Mouse (Mus musculus) cortical plate, adult 2 months (tissue): ENCODE results near the gene Abat. TPM values are rescaled to one million over a fixed set of nuclear protein-coding genes. Genes with fewer than 3 reads are reported as not detected.
"Not testable (repeated sequence)": the region's sequence is repeated elsewhere in the genome, so short reads cannot be mapped to it uniquely, and the experiment has no call there.

ENCODE experiments used
- H3K27ac ChIP-seq: fragments of 200-500 bp; 2 replicates; pipeline ENCODE4 v1.5.1; 2012; ENCODE audit warnings: low read length, control low read depth, inconsistent platforms; ENCODE audit not compliant: insufficient read depth
- H3K4me1 ChIP-seq: fragments of 200-500 bp; 2 replicates; pipeline ENCODE4 v1.6.1; 2011; ENCODE audit warnings: low read length; ENCODE audit not compliant: control insufficient read depth, insufficient read depth
- H3K4me3 ChIP-seq: fragments of 200-500 bp; 2 replicates; pipeline ENCODE4 v1.5.1; 2011; ENCODE audit warnings: mild to moderate bottlenecking, low read length, control low read depth; ENCODE audit not compliant: insufficient read depth
- CTCF ChIP-seq: fragments of 200-500 bp; IDR thresholded peaks from 2 replicates; pipeline ENCODE4 v1.5.1; 2011; ENCODE audit warnings: mild to moderate bottlenecking, control low read depth, low read length; ENCODE audit not compliant: insufficient read depth; ENCODE audit errors: extremely low read depth
- POLR2A ChIP-seq: fragments of 200-500 bp; IDR thresholded peaks from 2 replicates; pipeline ENCODE4 v1.6.1; 2011; ENCODE audit warnings: mild to moderate bottlenecking, low read length, control low read depth; ENCODE audit not compliant: insufficient read depth; ENCODE audit errors: extremely low read depth
- polyA plus RNA-seq: library from polyadenylated mRNA; depleted of rRNA; stranded (reverse); fragments of >200 nt; gene quantifications from 2 replicates; pipeline ENCODE4 v1.2.3, GENCODE M21; 2012

The Abat gene
- polyA plus RNA-seq, 1 experiment, result 173 TPM

- TF ChIP-seq CTCF (no peak), POLR2A (no peak)
- no peaks in the 10 kb centered on the region; the same call in 1 of the 2 replicates for H3K4me1 ChIP-seq
- H3K4me3 ChIP-seq, result no peak overlapping the region
- H3K27ac ChIP-seq, result no peak overlapping the region
Observed at GRCm38 (mm10) chr16:8549506-8549905, 36.3 kb downstream of the Abat start.

DNA sequence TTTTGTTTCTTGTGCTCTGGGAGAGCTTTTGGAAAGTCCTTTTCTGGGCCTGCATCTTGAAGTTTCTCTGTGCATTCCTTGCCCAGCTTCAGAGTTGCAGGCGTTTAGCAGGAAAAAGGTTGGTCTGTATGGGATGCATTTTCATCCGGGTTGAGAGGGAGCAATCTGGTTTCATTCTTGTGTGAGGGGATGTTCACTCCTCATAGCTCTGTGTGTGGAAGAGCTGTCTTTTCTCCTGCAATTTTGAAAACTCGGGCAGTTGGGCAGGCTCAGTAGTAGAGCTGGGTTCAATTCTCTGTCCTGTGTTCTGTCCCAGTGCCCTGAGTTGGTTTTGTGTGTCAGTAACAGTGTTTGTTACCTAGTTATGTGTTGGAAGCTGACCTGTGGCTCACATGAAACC lies 41.1 kb downstream of the Abat start:
- no peaks in the 10 kb centered on the region; the same call in 1 of the 2 replicates for H3K4me1 ChIP-seq
- TF ChIP-seq POLR2A (no peak), CTCF (no peak)
- H3K27ac ChIP-seq, result no peak overlapping the region
- no peak overlapping the region for H3K4me3 ChIP-seq

DNA sequence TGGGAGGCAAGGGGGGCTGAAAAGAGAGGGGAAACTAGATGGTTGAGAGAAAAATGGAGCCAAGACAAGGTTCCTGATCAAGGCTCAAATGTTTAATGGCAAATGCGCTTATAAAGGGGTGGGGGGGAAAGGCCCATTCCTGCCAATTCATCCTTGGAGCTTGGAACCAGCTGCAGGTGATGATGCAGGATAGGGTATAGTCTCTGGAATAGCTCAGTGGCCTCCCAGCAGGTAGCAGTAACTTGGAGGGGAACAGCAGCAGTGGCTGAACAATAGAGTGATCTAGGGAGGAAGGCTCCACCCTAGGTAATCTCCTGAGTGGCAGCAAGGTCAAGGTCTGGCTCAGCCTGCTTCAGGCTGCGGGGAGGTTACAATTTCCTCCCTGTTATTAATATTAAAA lies 41.5 kb downstream of the Abat start:
- H3K4me1 ChIP-seq, H3K4me3 ChIP-seq, H3K27ac ChIP-seq: not testable (repeated sequence)

- not testable (repeated sequence) for H3K4me3 ChIP-seq, H3K4me1 ChIP-seq, H3K27ac ChIP-seq
Observed at GRCm38 (mm10) chr16:8555371-8555770, 42.1 kb downstream of the Abat start.

DNA sequence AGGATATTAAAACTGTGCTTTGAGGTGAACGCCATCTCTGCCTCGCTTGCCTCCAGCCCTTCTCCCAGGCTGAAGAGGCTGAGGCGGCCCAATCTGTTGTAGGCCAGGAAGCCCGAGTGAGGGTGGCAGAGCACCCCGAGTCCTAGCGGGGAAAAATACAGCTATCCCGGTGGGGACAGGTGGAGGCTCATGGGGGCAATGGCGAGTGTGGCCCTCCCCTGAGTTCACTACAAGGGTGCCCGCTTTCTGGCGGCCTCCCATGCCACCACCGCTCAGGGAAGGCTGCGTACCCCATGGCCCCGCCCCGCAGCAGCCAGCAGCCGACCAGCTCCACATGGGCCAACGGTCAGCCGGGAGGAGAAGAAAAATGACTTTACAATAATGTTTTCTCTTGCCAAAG lies 46.9 kb downstream of the Abat start:
- no peak overlapping the region for H3K27ac ChIP-seq
- no peak overlapping the region for H3K4me3 ChIP-seq
- TF ChIP-seq POLR2A (no peak), CTCF (no peak)
- no peaks in the 10 kb centered on the region for H3K4me1 ChIP-seq

DNA sequence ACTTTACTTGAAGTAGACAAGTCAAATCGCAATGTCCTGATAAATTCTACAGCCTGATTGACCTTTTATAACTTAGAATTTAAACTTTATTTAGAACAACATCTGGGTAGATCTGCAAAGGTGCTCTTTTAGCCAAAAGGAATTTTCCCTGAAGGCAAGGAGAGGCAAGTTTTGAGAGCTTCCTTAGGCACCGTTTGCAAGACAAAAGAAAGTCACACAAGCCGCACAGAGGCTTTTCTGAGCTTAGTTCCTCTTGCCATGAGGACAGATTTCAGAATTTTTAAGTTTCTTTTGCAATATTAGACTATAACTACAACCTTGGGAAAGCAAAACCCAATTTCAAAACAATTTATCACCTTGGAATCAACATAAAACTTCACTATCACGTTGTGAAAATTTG lies 47.9 kb downstream of the Abat start:
- H3K4me3 ChIP-seq, H3K27ac ChIP-seq, H3K4me1 ChIP-seq: not testable (repeated sequence)

DNA sequence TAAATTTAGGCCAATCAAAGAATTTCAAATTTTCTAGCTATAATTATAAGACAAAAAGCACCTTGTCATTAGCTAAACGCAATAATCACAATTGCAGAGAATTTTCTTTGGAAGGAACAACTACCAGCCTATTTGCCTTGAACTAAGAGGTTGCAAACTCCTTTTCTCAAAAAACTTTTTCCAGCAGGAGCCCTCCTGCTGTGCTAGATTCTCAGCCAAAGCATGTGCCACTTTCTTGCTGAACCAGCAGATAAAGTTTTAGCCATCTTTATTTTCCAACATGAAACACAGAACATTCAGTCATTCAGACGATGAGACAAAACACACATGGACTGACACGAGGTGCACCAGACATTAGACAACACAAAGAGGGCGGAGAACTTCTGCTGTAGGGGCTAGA lies 48.6 kb downstream of the Abat start:
- H3K27ac ChIP-seq, H3K4me1 ChIP-seq, H3K4me3 ChIP-seq: not testable (repeated sequence)

DNA sequence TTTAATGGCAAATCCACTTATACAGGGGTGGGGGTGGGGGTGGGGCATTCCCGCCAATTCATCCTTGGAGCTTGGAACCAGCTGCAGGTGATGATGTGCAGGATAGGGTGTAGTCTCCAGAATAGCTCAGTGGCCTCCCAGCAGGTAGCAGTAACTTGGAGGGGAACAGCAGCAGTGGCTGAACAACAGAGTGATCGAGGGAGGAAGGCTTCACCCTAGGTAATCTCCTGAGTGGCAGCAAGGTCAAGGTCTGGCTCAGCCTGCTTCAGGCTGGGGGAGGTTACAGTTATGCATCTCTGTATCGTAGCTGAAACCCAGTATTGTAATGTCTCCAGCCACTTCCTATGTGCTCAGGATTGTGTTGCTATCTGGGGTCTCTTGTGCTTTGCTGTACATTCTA lies 49.6 kb downstream of the Abat start:
- not testable (repeated sequence) for H3K27ac ChIP-seq, H3K4me3 ChIP-seq, H3K4me1 ChIP-seq

GRCm38 (mm10) chr16:8564836-8565235 lies 51.6 kb downstream of the Abat start:
- H3K4me1 ChIP-seq, result no peaks in the 10 kb centered on the region; the same call in 1 of the 2 replicates
- no peak overlapping the region for H3K27ac ChIP-seq
- TF ChIP-seq POLR2A, result no peak
- no peak for TF ChIP-seq CTCF
- H3K4me3 ChIP-seq, result no peak overlapping the region

DNA sequence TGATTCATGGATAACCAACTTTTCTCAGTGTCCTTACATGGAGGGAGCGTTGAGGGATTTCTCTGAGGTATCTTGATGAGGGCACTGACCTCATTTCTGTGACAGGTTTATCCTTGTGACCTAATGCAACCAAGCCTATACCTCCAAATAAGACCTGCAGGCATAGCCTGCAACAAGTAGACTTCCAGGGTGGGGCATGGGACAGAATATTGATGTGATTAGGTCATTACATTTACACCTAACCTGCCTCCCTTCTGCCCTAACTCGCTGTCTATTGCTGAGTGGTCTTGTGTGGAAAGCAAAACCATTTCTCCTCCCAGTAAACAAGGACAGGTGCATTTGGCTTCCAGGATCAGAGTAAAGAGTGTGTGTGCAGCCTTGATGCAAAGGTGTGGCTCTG lies 52.3 kb downstream of the Abat start:
- H3K27ac ChIP-seq, result no peak overlapping the region
- TF ChIP-seq POLR2A (no peak), CTCF (no peak)
- no peak overlapping the region for H3K4me3 ChIP-seq
- H3K4me1 ChIP-seq, result no peaks in the 10 kb centered on the region; the same call in 1 of the 2 replicates

DNA sequence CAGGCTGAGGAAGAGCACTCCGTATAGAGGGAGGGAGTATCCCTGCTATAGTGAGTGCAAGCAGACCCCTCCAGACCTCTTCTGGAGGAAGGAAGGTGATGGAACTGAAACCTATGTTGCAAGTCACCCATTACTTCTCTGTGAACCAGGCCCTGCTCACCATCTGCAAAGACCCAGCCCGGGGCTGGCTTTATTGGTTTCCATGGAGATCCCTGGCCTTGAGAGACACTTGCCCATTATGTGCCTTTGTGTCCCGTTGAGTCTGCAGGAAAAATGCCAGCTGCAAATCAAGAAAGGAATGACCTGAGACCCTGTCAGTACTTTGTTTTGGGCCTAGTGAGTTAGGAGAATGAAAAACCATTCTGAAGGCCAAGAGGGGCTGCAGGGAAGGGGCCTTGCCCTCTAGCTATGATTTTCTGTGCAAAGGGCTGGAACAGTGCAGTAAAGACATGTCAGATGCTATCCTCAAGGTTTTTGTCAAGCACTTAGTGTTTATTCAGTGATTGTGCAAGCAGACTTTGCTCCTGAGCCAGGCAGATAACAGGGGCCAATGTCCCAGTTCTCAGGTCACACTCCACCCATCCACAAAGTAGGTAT lies 53.0 kb downstream of the Abat start:
- H3K27ac ChIP-seq, result no peak overlapping the region
- no peak for TF ChIP-seq CTCF
- TF ChIP-seq POLR2A, result no peak

More for the DNA sequence above, 53.0 kb downstream of the Abat start:
- no peaks in the 10 kb centered on the region; the same call in 1 of the 2 replicates for H3K4me1 ChIP-seq
- no peak overlapping the region for H3K4me3 ChIP-seq
